ENCODE assay signal across 13 mouse cellular contexts in genomic region chr4:148982274-148982673, GRCm38 (mm10).
"Had no signal": no experiment of that assay in that cellular context is flagged by ENCODE, and none has a peak within 500 bp of the region (broad histone marks: within the 10 kb centered on the region; RNA-seq: fewer than 3 reads in every experiment).

No protein-coding gene starts in this region.

- H3K9ac ChIP-seq: liver, embryonic 13.5 days; liver, postnatal 0 days; lung, embryonic 15.5 days; neural tube, embryonic 15.5 days had no signal

- DNase-seq: kidney, adult 2 months; layer of hippocampus, adult 9-11 months; layer of hippocampus, postnatal 36 days; liver; liver, embryonic 13.5 days; liver, postnatal 0 days; lung, postnatal 14 days; thymus, adult 2 months; thymus, postnatal 25 days had no signal

- H3K9me3 ChIP-seq: liver, embryonic 13.5 days; lung, embryonic 15.5 days; neural tube, embryonic 15.5 days had no signal

- H3K36me3 ChIP-seq: neural tube, embryonic 15.5 days had no signal

- H3K4me3 ChIP-seq: liver, embryonic 13.5 days; lung, embryonic 15.5 days; neural tube, embryonic 15.5 days had no signal

- H3K27ac ChIP-seq: liver, embryonic 13.5 days; lung, embryonic 15.5 days; neural tube, embryonic 15.5 days had no signal

- H3K27me3 ChIP-seq: liver, embryonic 13.5 days; lung, embryonic 15.5 days; neural tube, embryonic 15.5 days had no signal

- H3K4me2 ChIP-seq: liver, embryonic 13.5 days; lung, embryonic 15.5 days; neural tube, embryonic 15.5 days had no signal

- ATAC-seq: intestine, embryonic 16.5 days; liver, postnatal 0 days; midbrain, embryonic 16.5 days had no signal
